Mouse (Mus musculus): ENCODE data around the gene Olfr951. TPM values are rescaled to one million over a fixed set of nuclear protein-coding genes. Genes with fewer than 3 reads are reported as not detected.

The Olfr951 gene
- total RNA-seq (2021): not detected

GRCm38 (mm10) chr9:39387110-39387509 is at the start of gene Olfr951:
Gene Olfr951, plus strand, starts transcription at chr9:39387410.
- DNase-seq (ENCODE audit: extremely low spot score in 1 of 2, low spot score in 2 of 2): no peak
- intact Hi-C loops (cut with DNase I): no loop called here

DNA sequence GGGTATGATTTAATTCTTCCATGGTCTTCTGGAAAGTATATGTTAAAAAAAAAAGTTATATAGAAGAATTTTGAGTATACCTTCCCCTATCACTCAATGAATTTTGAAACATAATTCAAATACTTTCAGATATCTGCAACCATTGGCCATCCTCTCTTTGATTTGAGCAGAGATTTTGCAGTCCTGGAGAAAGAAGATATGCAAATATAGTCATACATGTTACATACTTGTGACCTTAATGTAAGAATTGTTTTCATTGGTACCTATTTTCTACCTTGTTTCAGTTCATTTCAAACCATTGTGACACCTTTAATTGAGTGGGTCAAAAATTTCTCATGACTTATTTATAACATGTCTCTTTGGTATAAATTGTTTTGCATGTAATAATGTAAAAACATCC is 39.8 kb downstream of the Olfr951 start, which contains the start of gene Olfr952:
Gene Olfr952, minus strand, starts transcription at position 101 of the 400 bp plus-strand sequence.
- no peak for DNase-seq (ENCODE audit: extremely low spot score in 1 of 2, low spot score in 2 of 2)
- intact Hi-C loops (cut with DNase I): no loop called here

Other genes starting within 250 kb of the Olfr951 start
- gene Olfr943, start 221.1 kb upstream of the Olfr951 start, total RNA-seq (2021): not detected
- gene Olfr944, start 185.5 kb upstream of the Olfr951 start, total RNA-seq (2021): not detected
- gene Olfr1537, start 137.4 kb upstream of the Olfr951 start, total RNA-seq (2021): not detected
- gene Olfr945, start 110.6 kb upstream of the Olfr951 start, total RNA-seq (2021): not detected
- not detected for gene Olfr948, start 61.4 kb upstream of the Olfr951 start, total RNA-seq (2021)
- not detected for gene Olfr952, start 39.7 kb downstream of the Olfr951 start, total RNA-seq (2021)
- gene Olfr954, start 69.3 kb downstream of the Olfr951 start, total RNA-seq (2021): not detected
- not detected for gene Olfr955, start 84.5 kb downstream of the Olfr951 start, total RNA-seq (2021)
- not detected for gene Olfr44, start 106.6 kb downstream of the Olfr951 start, total RNA-seq (2021)
- gene Olfr957, start 128.4 kb downstream of the Olfr951 start, total RNA-seq (2021): not detected
- not detected for gene Olfr958, start 166.6 kb downstream of the Olfr951 start, total RNA-seq (2021)
- gene Olfr959, start 188.2 kb downstream of the Olfr951 start, total RNA-seq (2021): not detected
- 10 to 100 TPM; 21.0 to 26.1 TPM for gene AW551984, start 217.0 kb downstream of the Olfr951 start, total RNA-seq (2021)
- not detected for gene Olfr148, start 223.2 kb downstream of the Olfr951 start, total RNA-seq (2021)
- not detected for gene Olfr960, start 234.0 kb downstream of the Olfr951 start, total RNA-seq (2021)

Measured in left cerebral cortex, postnatal 10 days (tissue).